7 mouse cellular contexts compared by ENCODE assay signal in genomic region chr10:59943421-59943989, GRCm38 (mm10). TPM values are rescaled to one million over a fixed set of nuclear protein-coding genes. Genes with fewer than 3 reads are reported as not detected.
DNase-seq lines count a peak whose midpoint lies in the region; ATAC-seq and TF ChIP-seq lines count a peak whose summit lies in the region.

No protein-coding gene starts in this region.

- H3K9me3 ChIP-seq in hindbrain, embryonic 16.5 days (ENCODE audit: control insufficient read depth, low read length), result no peaks in the 10 kb centered on the region

- peak overlapping the region; percentile 52 for H3K4me2 ChIP-seq in hindbrain, embryonic 16.5 days (ENCODE audit: low read length)

- H3K27me3 ChIP-seq in hindbrain, embryonic 16.5 days (replicated peaks; ENCODE audit: control insufficient read depth, insufficient read depth, low read length), result no peaks in the 10 kb centered on the region
- no peaks in the 10 kb centered on the region for H3K27me3 ChIP-seq in spleen, adult 2 months (ENCODE audit: control insufficient read depth, insufficient read depth, low read length)

- peak overlapping the region; percentile 80 for H3K27ac ChIP-seq in hindbrain, embryonic 16.5 days (ENCODE audit: low read depth, low read length)
- peak overlapping the region; percentile 36; the same call in 1 of the 2 replicates for H3K27ac ChIP-seq in spleen, adult 2 months (ENCODE audit: insufficient read depth, low read length)

- ATAC-seq in hindbrain, embryonic 16.5 days, result peak; percentile 47
- peak; percentile 80 for ATAC-seq in megakaryocyte progenitor cell, adult 5-6 weeks (replicated peaks; ENCODE audit: poor library complexity)

- peak overlapping the region; percentile 28 for H3K4me3 ChIP-seq in hindbrain, embryonic 16.5 days (ENCODE audit: low read length)
- H3K4me3 ChIP-seq in spleen, adult 2 months (ENCODE audit: extremely low read depth, insufficient read depth, insufficient read length), result no peak overlapping the region

- peak overlapping the region; percentile 59 for H3K9ac ChIP-seq in hindbrain, embryonic 16.5 days (ENCODE audit: low read depth, low read length)

- 32% methylated on average over 13 of the region's 13 CpGs for whole genome bisulfite sequencing in hindbrain, embryonic 16.5 days
- 62% methylated on average over 13 of the region's 13 CpGs for WGBS in spleen, adult 2 months

- intact Hi-C loops in left cerebral cortex, postnatal 14 days (cut with DNase I), result no loop called here

- no peak for TF ChIP-seq POLR2A in spleen, adult 2 months (IDR thresholded peaks at IDR 0.05; ENCODE audit: low read depth, low read length)

- TF ChIP-seq CTCF in spleen, adult 2 months (IDR thresholded peaks at IDR 0.05; ENCODE audit: extremely low read depth, insufficient read depth, insufficient read length, insufficient replicate concordance), result no peak

- DNase-seq in adipocyte (ENCODE audit: low spot score), result peak; percentile 58
- DNase-seq in cerebellum, adult 9-10 months, result peak; percentile 75
- DNase-seq in gastrocnemius, adult 8-10 months (ENCODE audit: low spot score in 2 of 2), result peak; percentile 48
- peak; percentile 84 to 91 for DNase-seq in left cerebral cortex, postnatal 14 days (ENCODE audit: low spot score in 2 of 2)
- DNase-seq in spleen, adult 2 months (ENCODE audit: low read depth in 1 of 2, low spot score in 2 of 2), result no peak

- no peaks in the 10 kb centered on the region for H3K36me3 ChIP-seq in hindbrain, embryonic 16.5 days (ENCODE audit: control insufficient read depth, insufficient read depth, low read length)
- no peaks in the 10 kb centered on the region for H3K36me3 ChIP-seq in spleen, adult 2 months (ENCODE audit: control insufficient read depth, insufficient read depth, low read length)

- peaks cover 18% of the 10 kb centered on the region for H3K4me1 ChIP-seq in hindbrain, embryonic 16.5 days (ENCODE audit: control insufficient read depth, insufficient read depth, low read depth, low read length)
- peaks cover 8% of the 10 kb centered on the region for H3K4me1 ChIP-seq in spleen, adult 2 months (ENCODE audit: control insufficient read depth, insufficient read depth, insufficient read length)

RNA-seq across cellular contexts. Expression of gene Ddit4, which starts 8.1 kb away (rescaled TPM):
- total RNA-seq in gastrocnemius, adult 8-10 months (2022), result 10 to 100 TPM in 2 of 4 experiments, 1 to 10 TPM in 2; 4.7 to 45.4 (median 9.4) TPM
- polyA plus RNA-seq in hindbrain, embryonic 16.5 days (2015; fragmentation: Nextera tagmentation; extraction: Ambion mirVana), result 75.3 and 97.1 TPM in 2 replicates
- total RNA-seq in left cerebral cortex, postnatal 14 days (2021), result 10 to 100 TPM; 52.5 to 76.3 TPM
- 0.37 and 2.4 TPM in 2 replicates for total RNA-seq in megakaryocyte progenitor cell, adult 5-6 weeks (2015)
- total RNA-seq in megakaryocyte progenitor cell, adult 5-6 weeks (2017), result 0.41 and 0.42 TPM in 2 replicates
- polyA plus RNA-seq in spleen, adult 2 months (2012; rRNA removed), result 152 and 168 TPM in 2 replicates

RNA-seq across cellular contexts. Expression of gene Ascc1, which starts 59.1 kb away (rescaled TPM):
- total RNA-seq in gastrocnemius, adult 8-10 months (2022), result 10 to 100 TPM; 13.9 to 18.9 (median 14.3) TPM
- 47.7 and 48.3 TPM in 2 replicates for polyA plus RNA-seq in hindbrain, embryonic 16.5 days (2015; fragmentation: Nextera tagmentation; extraction: Ambion mirVana)
- 10 to 100 TPM; 18.1 to 19.4 TPM for total RNA-seq in left cerebral cortex, postnatal 14 days (2021)
- 38.3 and 38.9 TPM in 2 replicates for total RNA-seq in megakaryocyte progenitor cell, adult 5-6 weeks (2015)
- 27.8 and 33.2 TPM in 2 replicates for total RNA-seq in megakaryocyte progenitor cell, adult 5-6 weeks (2017)
- 11.9 and 12.0 TPM in 2 replicates for polyA plus RNA-seq in spleen, adult 2 months (2012; rRNA removed)

RNA-seq across cellular contexts. Expression of gene Anapc16, which starts 59.4 kb away (rescaled TPM):
- total RNA-seq in gastrocnemius, adult 8-10 months (2022), result 10 to 100 TPM; 39.3 to 51.5 (median 43.3) TPM
- 101 and 116 TPM in 2 replicates for polyA plus RNA-seq in hindbrain, embryonic 16.5 days (2015; fragmentation: Nextera tagmentation; extraction: Ambion mirVana)
- total RNA-seq in left cerebral cortex, postnatal 14 days (2021), result 10 to 100 TPM; 60.8 to 67.3 TPM
- total RNA-seq in megakaryocyte progenitor cell, adult 5-6 weeks (2015), result 54.5 and 55.9 TPM in 2 replicates
- total RNA-seq in megakaryocyte progenitor cell, adult 5-6 weeks (2017), result 32.6 and 35.1 TPM in 2 replicates
- polyA plus RNA-seq in spleen, adult 2 months (2012; rRNA removed), result 55.4 and 62.1 TPM in 2 replicates

Comparison
In these comparisons a context has a peak if more than half of its experiments do, and no peak if none do; other contexts are left out.
1. DNase-seq: peak in adipocyte (single experiment), cerebellum, adult 9-10 months (single experiment), gastrocnemius, adult 8-10 months (2 of 2) and left cerebral cortex, postnatal 14 days (2 of 2); none in spleen, adult 2 months (0 of 2).